Mouse (Mus musculus): Measurements from ENCODE around the gene Gm17720.
"Not testable (repeated sequence)": the region's sequence is repeated elsewhere in the genome, so short reads cannot be mapped to it uniquely, and the experiment has no call there.

Gm17720 gene

GRCm38 (mm10) chr8:110039216-110039615, 63.3 kb downstream of the Gm17720 start:
- DNase-seq = no peak

- no peak for DNase-seq
These were observed 66.4 kb downstream of the Gm17720 start for GRCm38 (mm10) chr8:110036156-110036555.

GRCm38 (mm10) chr8:110034331-110034730, 68.2 kb downstream of the Gm17720 start:
- no peak for DNase-seq

GRCm38 (mm10) chr8:110033771-110034170, 68.8 kb downstream of the Gm17720 start:
- DNase-seq = not testable (repeated sequence)

Data from kidney, adult 8-10 months (tissue).